Mouse (Mus musculus) olfactory bulb, adult 2 months (tissue): ENCODE measurements around the gene Cby3. TPM values are rescaled to one million over a fixed set of nuclear protein-coding genes. Genes with fewer than 3 reads are reported as not detected.
"Not testable (repeated sequence)": the region's sequence is repeated elsewhere in the genome, so short reads cannot be mapped to it uniquely, and the experiment has no call there.

ENCODE experiments used
- H3K27ac ChIP-seq: fragments of 200-500 bp; 2 replicates; pipeline ENCODE4 v1.5.1; 2012; ENCODE audit warnings: low read depth, low read length; ENCODE audit not compliant: insufficient read depth
- H3K4me1 ChIP-seq: fragments of 200-500 bp; 2 replicates; pipeline ENCODE4 v1.6.1; 2012; ENCODE audit warnings: low read length; ENCODE audit not compliant: control insufficient read depth, insufficient read depth
- H3K4me3 ChIP-seq: fragments of 200-500 bp; 2 replicates; pipeline ENCODE4 v1.5.1; 2012; ENCODE audit warnings: mild to moderate bottlenecking, low read depth, low read length, moderate library complexity; ENCODE audit not compliant: insufficient read depth
- CTCF ChIP-seq: fragments of 200-500 bp; IDR thresholded peaks from 2 replicates; pipeline ENCODE4 v1.5.1; 2012; ENCODE audit warnings: low read depth, mild to moderate bottlenecking, low read length, moderate library complexity; ENCODE audit not compliant: insufficient read depth
- POLR2A ChIP-seq: fragments of 200-500 bp; IDR thresholded peaks from 2 replicates; pipeline ENCODE4 v1.6.1; 2012; ENCODE audit warnings: mild to moderate bottlenecking, low read depth, low read length, moderate library complexity; ENCODE audit not compliant: insufficient read depth
- WGBS: fragments of 180-500 bp; shearing (Covaris S2); methylation state at CpG from one replicate; pipeline ENCODE4 v1.1.7; 2018; 5-methylcytosine and 5-hydroxymethylcytosine counted together
- polyA plus RNA-seq: library from polyadenylated mRNA; stranded (reverse); fragments of >200 nt; gene quantifications from 2 replicates; pipeline ENCODE4 v1.2.4, GENCODE M21; 2012; ENCODE audit warnings: low replicate concordance; ENCODE audit not compliant: missing spikeins, insufficient read depth, insufficient read length

The Cby3 gene
- polyA plus RNA-seq, 1 experiment = not detected

- peaks cover 6% of the 10 kb centered on the region for H3K4me1 ChIP-seq
- WGBS = 2% methylated on average over 74 of the region's 74 CpGs
- peak overlapping the region; percentile 49; the same call in 1 of the 2 replicates for H3K27ac ChIP-seq
- H3K4me3 ChIP-seq = peak overlapping the region; percentile 55
- no peak; the same call in 1 of the 2 replicates for TF ChIP-seq POLR2A
- no peak for TF ChIP-seq CTCF
Measured at GRCm38 (mm10) chr11:50358950-50359861, 4.9 kb downstream of the Cby3 start.

- H3K4me1 ChIP-seq, H3K4me3 ChIP-seq, H3K27ac ChIP-seq: not testable (repeated sequence)
- WGBS = 76% methylated on average over 1 of the region's 1 CpGs
Measured at GRCm38 (mm10) chr11:50361282-50361681, 7.0 kb downstream of the Cby3 start.

GRCm38 (mm10) chr11:50364548-50364947 is 10.3 kb downstream of the Cby3 start:
- 2% methylated on average over 4 of the region's 4 CpGs for WGBS

GRCm38 (mm10) chr11:50365322-50365721 is 11.1 kb downstream of the Cby3 start:
- TF ChIP-seq POLR2A (no peak), CTCF (no peak)
- Histone ChIP-seq H3K4me3 (no peak overlapping the region), H3K27ac (no peak overlapping the region), H3K4me1 (peaks cover 3% of the 10 kb centered on the region)

More at GRCm38 (mm10) chr11:50364548-50364947, 10.3 kb downstream of the Cby3 start:
- TF ChIP-seq POLR2A = no peak
- TF ChIP-seq CTCF = no peak
- H3K4me1 ChIP-seq = no peaks in the 10 kb centered on the region
- no peak overlapping the region for H3K27ac ChIP-seq
- H3K4me3 ChIP-seq = no peak overlapping the region

GRCm38 (mm10) chr11:50367531-50367930 is 13.3 kb downstream of the Cby3 start:
- TF ChIP-seq POLR2A (no peak), CTCF (no peak)
- peaks cover 6% of the 10 kb centered on the region for H3K4me1 ChIP-seq
- H3K27ac ChIP-seq = no peak overlapping the region
- H3K4me3 ChIP-seq = no peak overlapping the region
- WGBS = 96% methylated on average over 9 of the region's 9 CpGs

- H3K27ac ChIP-seq = no peak overlapping the region; the same call in none of the 2 replicates
- no peak for TF ChIP-seq CTCF
- no peak for TF ChIP-seq POLR2A
- peaks cover 6% of the 10 kb centered on the region for H3K4me1 ChIP-seq
- no peak overlapping the region for H3K4me3 ChIP-seq
- WGBS = 74% methylated on average over 5 of the region's 5 CpGs
Measured at GRCm38 (mm10) chr11:50369360-50369911, 15.2 kb downstream of the Cby3 start.

GRCm38 (mm10) chr11:50370969-50371368 is 16.7 kb downstream of the Cby3 start:
- TF ChIP-seq POLR2A (no peak), CTCF (no peak)
- Histone ChIP-seq H3K4me3 (no peak overlapping the region), H3K27ac (no peak overlapping the region), H3K4me1 (peaks cover 6% of the 10 kb centered on the region)
- WGBS = 38% methylated on average over 4 of the region's 4 CpGs

- H3K4me1 ChIP-seq = peaks cover 10% of the 10 kb centered on the region
- 2% methylated on average over 18 of the region's 18 CpGs for WGBS
- peak overlapping the region; percentile 63 for H3K4me3 ChIP-seq
- TF ChIP-seq POLR2A (peak; percentile 39; the same call in 1 of the 2 replicates), CTCF (0 out of 2 replicates have a peak, but pooled peaks have one; percentile 7)
- H3K27ac ChIP-seq = peak overlapping the region; percentile 95
Measured at GRCm38 (mm10) chr11:50371399-50371841, 17.2 kb downstream of the Cby3 start.

GRCm38 (mm10) chr11:50371911-50372310 is 17.6 kb downstream of the Cby3 start:
- H3K4me1 ChIP-seq = peaks cover 10% of the 10 kb centered on the region
- H3K4me3 ChIP-seq = no peak overlapping the region
- peak overlapping the region; percentile 95; the same call in 1 of the 2 replicates for H3K27ac ChIP-seq
- TF ChIP-seq POLR2A (no peak), CTCF (no peak)
- 98% methylated on average over 1 of the region's 1 CpGs for WGBS
